Mouse (Mus musculus): ENCODE measurements around the gene 5730455P16Rik.
"Not testable (repeated sequence)": the region's sequence is repeated elsewhere in the genome, so short reads cannot be mapped to it uniquely, and the experiment has no call there.

Gene 5730455P16Rik

DNA sequence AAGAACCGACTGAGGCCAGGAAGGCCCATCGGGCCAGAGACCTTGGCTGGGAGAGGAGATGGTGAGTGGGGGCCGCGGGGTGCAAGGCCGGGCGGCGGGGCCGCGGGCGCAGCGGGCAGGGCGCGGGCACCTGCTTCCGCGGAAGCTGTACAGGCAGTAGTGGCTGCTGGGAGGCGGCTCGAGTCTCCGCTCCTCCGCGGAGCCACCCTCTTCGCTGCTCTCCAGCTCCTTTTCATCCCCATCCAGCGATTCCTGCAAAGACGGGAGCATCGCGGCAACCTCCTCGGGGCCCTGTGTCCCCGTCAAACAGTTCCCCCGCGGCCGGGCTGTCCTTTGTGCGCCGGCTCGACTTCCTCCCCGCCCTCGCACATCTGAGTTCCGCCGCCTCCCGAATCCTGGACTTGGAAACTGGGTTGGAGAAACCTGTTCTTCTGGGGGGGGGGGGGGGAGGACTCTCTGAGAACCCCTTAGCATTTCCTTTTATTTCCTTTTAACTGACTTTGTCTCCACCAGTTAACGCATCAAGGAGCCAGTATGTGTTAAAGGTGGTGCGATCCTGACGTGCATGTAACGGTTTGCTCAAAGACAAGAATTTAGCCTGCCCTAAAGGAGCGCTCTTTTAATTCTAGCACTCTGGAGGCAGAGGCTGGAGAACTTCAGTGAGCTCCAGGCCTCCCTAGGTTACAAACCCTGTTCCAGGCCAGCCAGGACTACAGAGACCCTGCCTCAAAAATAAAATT lies at the start of gene 5730455P16Rik:
Gene 5730455P16Rik (minus strand): TSS at position 323 of the 740 bp plus-strand sequence.
- peak; percentile 86 for DNase-seq

DNA sequence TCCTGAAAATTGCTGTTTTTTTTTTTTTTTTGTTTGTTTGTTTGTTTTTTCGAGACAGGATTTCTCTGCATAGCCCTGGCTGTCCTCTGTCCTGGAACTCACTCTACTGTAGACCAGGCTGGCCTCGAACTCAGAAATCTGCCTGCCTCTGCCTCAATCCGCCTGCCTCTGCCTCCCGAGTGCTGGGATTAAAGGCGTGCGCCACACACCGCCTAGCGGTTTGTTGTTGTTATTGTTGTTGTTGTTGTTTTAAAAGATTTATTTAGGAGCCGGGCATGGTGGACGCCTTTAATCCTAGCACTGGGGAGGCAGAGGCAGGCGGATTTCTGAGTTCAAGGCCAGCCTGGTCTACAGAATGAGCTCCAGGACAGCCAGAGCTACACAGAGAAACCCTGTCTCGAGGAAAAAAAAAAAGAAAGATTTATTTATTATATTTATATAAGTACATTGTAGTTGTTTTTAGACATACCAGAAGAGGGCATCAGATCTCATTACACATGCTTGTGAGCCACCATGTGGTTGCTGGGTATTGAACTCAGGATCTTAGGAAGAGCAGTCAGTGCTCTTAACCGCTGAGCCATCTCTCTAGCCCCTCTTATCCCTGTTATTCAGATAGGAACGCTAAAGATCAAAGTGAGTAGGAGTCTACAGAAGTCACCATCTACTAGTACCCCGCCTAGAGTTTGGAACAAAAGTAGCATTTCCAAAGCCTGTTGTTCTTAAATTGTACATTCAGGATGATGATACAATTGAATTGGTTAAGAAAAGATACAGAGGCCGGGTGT lies 48.4 kb upstream of the 5730455P16Rik start:
- not testable (repeated sequence) for DNase-seq

DNA sequence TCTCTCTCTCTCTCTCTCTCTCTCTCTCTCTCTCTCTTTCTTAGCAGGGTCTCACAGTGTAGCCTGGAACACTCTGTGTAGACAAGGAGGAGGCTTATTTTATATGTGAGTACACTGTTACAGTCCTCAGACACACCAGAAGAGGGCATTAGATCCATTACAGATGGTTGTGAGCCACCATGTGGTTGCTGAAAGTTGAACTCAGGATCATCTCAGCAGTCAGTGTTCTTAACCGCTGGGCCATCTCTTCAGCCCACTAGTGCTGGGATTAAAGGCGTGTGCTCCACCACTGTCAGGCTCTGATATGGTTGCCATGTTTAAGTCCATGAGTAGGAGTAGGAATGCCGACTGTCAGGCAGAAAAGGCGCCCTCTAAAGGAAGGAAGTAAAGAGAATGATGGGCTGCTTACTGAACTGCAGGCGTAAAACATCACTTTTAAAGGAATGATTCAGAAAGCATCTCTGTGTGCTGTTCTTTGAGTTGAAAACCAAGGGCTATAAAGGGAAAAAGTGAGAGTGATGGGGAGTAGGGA lies 47.5 kb upstream of the 5730455P16Rik start:
- DNase-seq, result no peak

DNA sequence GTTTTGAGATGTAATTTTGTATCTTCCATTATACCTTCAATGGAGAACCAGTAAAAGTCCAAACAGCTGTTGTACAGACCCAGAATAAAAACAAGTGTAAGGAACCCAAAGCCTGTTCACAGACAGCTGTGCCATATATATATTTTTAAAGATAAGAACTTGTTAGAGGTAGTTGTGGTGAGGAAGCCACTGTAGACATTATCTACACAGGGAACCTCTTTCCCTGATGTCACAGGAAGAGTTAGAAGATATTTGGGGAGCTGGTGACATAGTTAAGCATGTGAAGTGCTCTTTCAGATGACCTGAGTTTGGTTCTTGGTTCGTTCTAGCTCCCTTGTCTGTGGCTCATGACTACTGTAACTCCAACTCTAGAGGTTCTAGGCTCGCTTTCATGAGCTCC lies 46.9 kb upstream of the 5730455P16Rik start:
- no peak for DNase-seq

DNA sequence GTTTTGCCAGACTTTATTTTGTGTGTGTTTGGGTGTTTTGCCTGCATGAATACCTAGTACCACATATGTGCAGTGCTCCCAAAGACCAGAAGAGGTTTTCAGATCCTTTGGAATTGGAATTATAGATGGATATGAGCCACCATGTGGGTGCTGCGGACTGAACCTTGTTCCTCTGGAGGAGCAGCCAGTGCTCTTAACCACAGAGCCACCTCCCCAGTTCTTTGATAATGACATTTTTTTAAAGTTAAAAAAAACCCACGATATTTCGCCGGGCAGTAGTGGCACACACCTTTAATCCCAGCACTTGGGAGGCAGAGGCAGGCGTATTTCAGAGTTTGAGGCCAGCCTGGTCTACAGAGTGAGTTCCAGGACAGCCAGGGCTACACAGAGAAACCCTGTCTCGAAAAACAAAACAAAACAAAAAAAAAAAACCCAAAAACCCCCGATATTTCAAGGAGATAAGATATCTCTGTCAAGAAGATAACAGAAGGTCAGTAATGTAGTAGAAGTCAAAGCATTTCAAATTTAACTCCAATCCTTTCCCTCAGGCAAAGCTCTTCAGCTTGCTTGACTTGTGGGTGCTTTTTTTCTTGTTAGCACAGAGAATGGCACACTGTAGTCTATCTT lies 43.7 kb upstream of the 5730455P16Rik start:
- DNase-seq, result no peak

DNA sequence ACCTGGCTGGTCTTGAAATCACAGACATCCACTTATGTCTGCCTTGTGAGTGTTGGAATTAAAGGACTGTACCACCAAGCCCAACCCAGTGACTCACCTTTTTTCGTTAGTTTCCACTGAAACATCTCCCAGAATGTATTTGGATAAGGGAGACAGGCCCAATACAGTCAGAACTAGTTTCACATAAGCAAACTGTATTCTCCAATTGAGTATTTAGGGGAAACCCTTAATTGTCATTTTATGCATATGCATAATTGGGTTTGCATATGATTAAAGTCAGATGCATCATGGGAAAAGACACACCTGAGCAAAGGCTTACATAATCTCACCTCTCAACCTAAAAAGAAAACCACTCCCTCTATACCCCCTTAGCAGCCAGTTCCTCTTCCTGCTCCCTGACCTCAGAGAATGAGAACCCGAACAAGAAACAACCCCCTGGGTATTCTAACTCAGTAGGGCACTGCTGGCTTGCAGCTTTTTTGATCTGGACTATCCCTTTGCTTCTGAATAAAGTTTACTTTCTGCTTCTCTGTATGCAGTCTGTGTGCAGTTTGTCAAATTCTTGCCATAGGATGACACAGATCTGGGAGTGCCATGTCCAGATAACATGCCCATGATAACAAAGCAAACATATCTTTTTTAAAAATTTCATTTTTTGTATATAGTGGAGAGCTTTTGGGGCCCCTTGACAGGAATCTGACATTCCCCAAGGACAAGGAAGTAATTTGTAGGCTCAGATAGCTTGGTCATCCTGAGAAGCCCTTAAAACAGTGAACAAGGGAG lies 42.6 kb upstream of the 5730455P16Rik start:
- DNase-seq, result no peak

DNA sequence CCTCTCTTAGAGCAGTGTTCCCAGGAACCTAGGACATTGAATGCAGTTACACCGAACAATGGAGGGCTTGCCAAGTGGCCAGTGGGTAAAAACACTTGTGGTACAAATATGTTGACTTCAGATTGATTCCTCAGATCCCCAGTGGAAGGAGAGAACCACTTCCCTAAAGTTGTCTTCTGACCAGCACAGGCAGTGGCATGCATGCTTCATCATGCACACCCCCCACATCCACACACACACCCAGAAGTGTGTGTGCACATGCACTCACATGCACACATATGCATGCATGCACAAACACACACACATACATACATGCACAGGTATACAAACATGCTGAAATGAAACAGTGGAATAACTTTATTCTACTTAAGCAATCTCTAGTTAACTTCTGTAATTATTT lies 41.9 kb upstream of the 5730455P16Rik start:
- no peak for DNase-seq

DNA sequence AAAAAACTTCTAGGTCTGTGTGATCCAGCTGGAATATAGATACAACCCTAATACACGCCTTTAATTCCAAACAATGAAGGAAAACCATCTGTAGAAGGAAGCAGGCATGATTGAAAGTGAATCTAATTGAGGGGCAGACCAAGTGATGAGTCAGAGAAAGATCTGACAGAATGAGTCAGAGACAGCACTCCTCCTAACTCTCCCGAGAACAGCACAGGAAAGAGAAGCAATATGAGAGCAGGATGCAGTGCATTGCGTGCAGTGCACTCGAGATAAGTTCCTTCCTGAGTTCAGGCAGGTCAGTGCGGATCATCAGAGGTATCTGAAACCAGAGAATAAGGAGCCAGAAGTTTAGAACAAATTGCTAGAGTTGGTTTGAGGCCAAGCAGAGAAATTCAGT lies 39.3 kb upstream of the 5730455P16Rik start:
- DNase-seq, result no peak

DNA sequence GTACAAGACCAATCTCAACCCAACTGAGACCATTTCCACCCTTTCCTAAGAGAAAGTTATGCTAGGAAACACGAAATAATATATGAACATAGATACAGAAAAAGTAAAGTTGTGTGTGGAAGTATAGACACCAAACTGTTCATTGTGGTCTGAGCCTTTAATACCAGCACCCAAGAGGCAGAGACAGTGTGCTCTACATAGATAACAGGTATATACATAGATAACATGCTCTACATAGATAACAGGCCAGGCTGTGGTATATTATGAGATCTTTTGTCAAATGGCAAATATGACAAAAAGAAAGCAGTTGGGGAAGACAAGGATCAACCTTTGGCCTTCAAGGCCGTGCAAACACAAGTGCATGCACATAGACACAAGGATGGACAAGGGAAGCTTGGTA lies 32.5 kb upstream of the 5730455P16Rik start:
- DNase-seq, result no peak

DNA sequence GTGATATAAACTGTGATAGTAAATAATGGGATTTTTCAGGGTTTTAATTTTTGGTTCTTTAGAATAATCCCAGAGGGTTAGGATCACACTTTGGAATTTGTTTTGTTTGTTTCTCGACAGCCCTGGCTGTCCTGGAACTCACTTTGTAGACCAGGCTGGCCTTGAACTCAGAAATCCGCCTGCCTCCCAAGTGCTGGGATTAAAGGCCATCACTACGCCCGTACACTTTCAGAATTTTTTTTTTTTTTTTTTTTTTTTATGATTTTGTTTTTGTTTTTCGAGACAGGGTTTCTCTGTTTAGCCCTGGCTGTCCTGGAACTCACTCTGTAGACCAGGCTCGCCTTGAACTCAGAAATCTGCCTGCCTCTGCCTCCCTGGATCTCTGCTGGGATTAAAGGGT lies 30.0 kb upstream of the 5730455P16Rik start:
- not testable (repeated sequence) for DNase-seq

DNA sequence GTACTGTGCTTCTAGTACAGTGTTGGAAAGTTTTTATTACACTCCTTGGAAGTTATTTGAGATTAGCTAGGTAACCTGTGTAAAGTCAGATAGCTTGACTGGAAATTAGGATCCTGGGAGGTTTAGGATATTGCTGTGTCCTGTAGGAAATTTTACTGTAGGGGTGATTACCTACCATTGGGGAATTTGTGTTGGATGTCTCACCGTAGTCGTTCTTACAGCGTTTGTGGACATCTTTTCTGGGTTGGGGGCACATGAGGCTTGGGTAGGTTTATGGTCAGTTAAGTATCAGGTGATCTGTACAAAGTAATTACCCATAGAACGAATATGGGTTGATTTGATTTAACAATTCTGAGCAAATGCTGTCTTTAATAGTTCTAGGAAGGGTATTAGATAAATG lies 18.8 kb upstream of the 5730455P16Rik start:
- no peak for DNase-seq

DNA sequence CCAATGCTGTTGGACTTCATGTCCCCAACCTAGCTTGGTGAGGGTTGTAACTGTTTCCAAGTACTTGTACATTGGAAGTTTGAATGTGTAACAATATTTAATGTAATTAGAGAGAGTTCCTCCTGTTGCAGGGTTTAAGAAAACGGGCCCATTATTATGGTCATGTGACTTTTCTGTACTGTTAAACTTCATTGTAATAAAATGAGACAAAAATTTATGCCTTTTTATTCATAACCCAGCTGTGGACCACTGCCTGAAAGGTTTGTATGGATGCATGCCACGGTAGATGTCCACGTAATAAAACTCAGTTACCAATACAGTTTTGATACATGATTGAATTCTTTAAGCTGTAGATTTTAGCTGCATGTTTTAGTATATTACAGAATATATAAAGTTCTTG lies 18.1 kb upstream of the 5730455P16Rik start:
- no peak for DNase-seq

DNA sequence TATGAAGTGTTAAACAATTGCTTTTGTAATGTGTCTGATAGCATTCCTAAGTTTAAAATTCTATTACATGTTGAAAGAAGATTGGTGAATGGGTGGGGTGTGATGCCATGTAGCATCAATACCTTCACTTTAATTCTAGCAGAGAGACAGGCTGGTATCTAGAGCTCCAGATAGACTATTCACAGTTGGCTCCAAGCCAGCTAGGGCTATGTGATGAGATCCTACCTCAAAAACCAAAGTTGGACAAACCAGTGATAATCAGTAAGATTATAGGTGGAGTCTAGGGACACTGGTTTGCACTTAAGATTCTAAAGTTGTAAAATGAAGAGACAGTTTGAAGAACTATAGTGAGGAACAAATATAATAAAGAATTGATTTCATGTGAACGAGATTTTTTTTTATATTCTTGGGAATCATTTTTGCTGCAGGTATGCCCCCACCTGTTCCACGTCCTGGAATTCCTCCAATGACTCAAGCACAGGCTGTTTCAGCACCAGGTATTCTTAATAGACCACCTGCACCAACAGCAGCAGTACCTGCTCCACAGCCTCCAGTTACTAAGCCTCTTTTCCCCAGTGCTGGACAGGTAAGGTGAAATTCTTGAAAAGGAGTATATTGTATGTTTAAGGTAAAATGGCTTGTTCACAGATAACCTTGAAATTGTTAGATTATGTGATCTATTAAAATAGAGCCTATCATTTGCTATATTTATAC lies 13.7 kb upstream of the 5730455P16Rik start:
- peak; percentile 22 for DNase-seq

DNA sequence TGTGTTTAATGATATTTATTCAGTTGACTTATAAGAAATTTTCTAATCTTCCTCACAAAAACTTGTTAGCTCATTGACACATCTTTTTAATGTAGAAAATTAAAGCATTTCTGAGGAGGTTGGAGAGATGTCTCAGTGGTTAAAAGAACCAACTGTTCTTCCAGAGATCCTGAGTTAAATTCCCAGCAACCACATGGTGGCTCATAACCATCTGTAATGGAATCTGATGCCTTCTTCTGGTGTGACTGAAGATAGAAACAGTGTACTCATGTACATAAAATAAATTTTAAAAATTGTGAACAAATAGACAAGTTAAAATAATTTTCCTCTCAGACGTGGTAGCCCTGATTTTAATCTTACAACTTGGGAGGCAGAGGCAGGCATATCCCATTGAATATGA lies 12.1 kb upstream of the 5730455P16Rik start:
- DNase-seq, result no peak

DNA sequence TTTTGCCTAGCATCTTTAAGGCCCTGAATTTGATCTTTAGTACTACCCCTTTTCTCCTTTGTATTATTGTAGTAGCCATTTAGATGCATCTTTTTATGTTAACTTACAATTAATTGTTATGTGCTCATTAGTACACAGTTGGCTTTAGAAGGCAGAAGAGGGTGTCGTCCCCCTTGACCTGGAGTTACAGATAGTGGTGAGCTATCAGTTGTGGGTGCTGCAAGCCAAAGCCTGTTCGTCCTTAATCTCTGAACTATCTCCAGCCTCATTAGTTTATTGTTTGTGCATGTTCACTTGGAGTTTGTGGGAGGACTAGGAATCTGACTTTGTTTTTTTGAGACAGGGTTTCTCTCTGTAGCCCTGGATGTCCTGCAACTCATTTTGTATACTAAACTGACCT lies 9.0 kb upstream of the 5730455P16Rik start:
- no peak for DNase-seq

DNA sequence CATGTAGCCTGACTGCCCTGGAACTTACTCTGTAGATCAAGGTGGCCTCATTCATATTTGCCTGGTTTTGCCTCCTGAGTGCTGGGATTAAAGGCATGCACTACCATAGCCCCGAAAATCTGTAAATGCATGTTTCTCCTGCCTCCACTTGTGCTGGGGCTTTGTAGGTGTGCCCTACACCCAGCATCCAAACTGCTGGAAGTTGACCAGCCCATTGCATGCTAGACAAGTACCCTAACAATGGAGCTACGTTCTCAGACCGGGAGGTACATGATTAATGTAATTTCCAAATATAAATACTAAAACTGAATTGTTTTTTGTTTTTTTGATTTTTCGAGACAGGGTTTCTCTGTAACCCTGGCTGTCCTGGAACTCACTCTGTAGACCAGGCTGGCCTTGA lies 7.2 kb upstream of the 5730455P16Rik start:
- DNase-seq, result peak; percentile 17

DNA sequence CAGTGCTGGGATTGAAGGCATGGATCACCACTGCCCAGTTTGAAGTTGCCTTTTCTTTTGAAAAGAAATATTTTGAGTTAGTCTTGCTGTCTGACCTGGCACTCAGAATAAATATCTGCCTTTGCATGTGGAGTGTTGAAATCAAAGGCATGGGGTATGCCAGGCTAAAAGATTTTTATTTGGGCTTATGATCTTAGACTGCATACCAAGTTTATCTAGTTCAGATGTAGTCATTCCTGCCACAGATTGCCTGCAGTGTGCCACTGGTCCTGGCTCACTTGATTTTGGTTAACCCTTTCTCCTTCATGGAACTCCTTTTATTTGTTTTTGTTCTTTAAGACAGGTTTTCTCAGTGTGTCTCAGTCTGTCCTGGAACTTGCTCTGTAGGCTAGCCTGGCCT lies 6.6 kb upstream of the 5730455P16Rik start:
- DNase-seq, result peak; percentile 21

DNA sequence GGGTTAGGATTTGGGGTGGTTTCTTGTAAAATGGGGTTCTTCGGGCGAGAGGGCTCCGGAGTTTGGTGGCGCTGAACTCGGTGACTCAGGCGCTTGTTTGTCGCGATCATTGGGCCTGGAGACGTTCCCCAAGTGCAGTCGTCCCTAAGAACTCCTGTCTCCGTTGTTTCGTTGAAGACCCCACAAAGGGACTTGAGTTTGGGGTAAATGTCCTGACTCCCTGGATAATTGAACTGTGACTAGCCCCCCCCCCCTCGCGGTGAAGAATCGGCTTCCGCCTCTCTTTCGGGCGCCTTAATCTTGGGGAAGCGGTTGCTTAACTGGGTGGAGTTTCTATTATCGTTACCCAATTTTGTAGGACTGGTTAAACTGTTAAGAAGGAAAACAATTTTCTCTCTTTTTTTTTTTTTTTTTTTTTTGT lies 5.8 kb upstream of the 5730455P16Rik start:
- DNase-seq, result no peak

DNA sequence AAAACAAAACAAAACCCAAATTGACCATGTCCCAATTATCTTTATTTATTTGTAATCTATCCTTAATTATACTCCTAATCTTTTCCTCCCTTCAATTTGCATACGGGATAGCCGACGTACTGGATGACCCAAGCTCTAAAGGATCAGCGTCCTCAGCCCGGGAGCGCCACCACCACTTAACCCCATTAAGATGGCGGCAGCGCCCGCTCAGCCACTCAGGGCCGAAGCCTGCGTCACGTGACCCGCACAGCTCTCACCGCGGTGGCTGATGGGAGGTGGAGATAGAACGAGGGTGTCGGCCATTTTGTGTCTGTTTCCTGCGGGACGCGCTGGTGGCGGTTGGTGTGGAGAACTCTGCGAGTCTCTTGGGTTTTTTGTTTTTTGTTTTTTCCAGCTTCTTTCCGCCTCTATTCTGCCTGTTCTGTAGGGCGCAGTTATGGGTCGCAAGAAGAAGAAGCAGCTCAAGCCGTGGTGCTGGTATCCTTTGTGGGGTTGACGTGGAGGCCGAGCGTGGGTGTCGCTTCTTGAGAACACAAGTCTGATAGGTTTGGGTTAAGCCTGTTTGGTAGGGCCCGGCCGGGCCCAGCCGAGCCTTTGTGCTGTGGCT lies 5.3 kb upstream of the 5730455P16Rik start, which contains the start of gene Zfp207:
Gene Zfp207 (plus strand): TSS at position 261 of the 607 bp plus-strand sequence.
- DNase-seq, result peak; percentile 96

DNA sequence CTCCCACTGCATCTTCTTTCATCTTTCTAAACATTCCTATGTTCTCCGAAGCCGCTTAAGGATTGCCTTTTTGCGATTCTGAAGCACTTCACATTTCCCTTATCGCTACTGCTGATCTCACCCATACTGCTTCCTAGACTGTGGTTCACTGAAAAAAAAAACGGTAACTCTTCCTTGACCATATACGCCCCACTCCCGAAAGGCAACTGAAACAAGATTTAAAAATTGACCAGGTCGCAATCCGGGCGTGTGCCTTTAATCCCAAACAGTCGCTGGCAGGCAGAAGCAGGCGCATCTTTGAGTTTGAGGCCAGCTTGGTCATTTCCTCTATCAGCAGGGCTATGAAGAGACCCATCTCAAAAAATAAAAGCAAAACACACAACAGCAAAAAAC lies 4.8 kb upstream of the 5730455P16Rik start:
- DNase-seq, result no peak

DNA sequence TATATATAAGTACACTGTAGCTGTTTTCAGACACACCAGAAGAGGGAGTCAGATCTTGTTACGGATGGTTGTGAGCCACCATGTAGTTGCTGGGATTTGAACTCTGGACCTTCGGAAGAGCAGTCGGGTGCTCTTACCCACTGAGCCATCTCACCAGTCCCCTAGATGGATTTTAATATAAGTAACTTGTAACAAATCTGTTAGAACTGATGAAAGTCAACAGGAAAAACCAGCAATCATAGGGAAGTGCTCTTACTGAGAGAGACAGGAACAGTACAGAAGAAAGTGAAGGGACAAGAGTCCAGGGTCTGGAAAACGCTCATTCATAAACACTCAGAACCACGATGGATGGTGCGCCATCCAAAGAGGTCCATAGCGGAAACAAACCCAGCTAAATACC lies 1.4 kb upstream of the 5730455P16Rik start:
- DNase-seq, result not testable (repeated sequence)

Measured in cerebellum, adult 9-10 months (tissue).